Mouse (Mus musculus): ENCODE measurements around the gene Ccdc85b. TPM values are rescaled to one million over a fixed set of nuclear protein-coding genes. Genes with fewer than 3 reads are reported as not detected.

Ccdc85b gene
- polyA plus RNA-seq, 1 experiment, result 2.2 TPM

- no peak overlapping the region for H3K4me3 ChIP-seq (ENCODE audit: insufficient read depth, low read depth, low read length)
- no peak overlapping the region for H3K27ac ChIP-seq (replicated peaks; ENCODE audit: low read depth, low read length)
- peaks cover 11% of the 10 kb centered on the region for H3K4me1 ChIP-seq (ENCODE audit: control insufficient read depth, insufficient read depth, insufficient read length, low read length)
Observed at GRCm38 (mm10) chr19:5451766-5452165, 5.9 kb downstream of the Ccdc85b start.

GRCm38 (mm10) chr19:5449673-5450072, 8.0 kb downstream of the Ccdc85b start:
- Histone ChIP-seq H3K4me1 (ENCODE audit: control insufficient read depth, insufficient read depth, insufficient read length, low read length) (peaks cover 11% of the 10 kb centered on the region), H3K4me3 (ENCODE audit: insufficient read depth, low read depth, low read length) (no peak overlapping the region), H3K27ac (replicated peaks; ENCODE audit: low read depth, low read length) (no peak overlapping the region)

DNA sequence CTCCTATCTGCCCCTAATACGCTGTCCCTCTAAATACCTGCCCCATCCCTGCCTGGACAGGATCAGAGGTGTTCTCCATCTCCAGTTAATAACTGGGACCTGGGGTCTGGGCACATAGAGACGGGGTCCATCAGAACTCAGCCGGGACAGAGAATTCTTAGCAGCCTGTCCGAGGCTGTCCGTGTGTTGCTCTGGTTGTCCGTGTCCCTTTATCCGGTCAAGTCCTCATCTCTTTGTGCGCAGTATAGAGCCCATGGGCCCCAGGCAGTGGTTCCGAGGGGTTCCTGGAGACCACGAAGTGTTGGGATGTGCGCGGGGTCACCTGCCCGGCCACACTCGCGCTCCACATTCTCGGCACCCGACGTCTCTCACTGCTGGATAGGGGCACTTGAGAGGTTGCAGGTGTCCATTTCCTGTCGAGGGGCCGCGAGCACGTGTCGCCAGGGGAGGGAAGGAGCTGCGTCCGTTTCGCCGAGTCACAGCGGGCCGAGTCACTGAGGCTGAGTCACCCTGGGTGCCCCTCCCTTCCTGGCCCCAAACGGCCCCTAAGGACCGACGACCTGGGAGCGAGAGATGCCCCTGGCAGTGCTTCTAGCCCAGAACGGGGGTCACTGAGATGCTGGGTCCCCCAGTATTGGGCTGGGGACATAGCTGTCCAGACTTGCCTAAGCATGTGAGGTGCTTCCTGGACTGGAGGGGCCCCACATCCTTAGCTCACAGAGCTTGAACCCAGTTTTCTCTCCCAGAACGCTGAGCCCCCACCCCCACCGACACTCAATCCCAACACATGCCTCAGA, 9.1 kb downstream of the Ccdc85b start:
- no peak overlapping the region for H3K27ac ChIP-seq (replicated peaks; ENCODE audit: low read depth, low read length)
- peaks cover 9% of the 10 kb centered on the region; the same call in 1 of the 2 replicates for H3K4me1 ChIP-seq (ENCODE audit: control insufficient read depth, insufficient read depth, insufficient read length, low read length)
- peak overlapping the region; percentile 81 for H3K4me3 ChIP-seq (ENCODE audit: insufficient read depth, low read depth, low read length)

GRCm38 (mm10) chr19:5447515-5448353, 10.0 kb downstream of the Ccdc85b start, which contains the start of gene Fosl1:
Gene Fosl1 (plus strand): TSS chr19:5447547.
- H3K4me1 ChIP-seq (ENCODE audit: control insufficient read depth, insufficient read depth, insufficient read length, low read length), result peaks cover 9% of the 10 kb centered on the region; the same call in 1 of the 2 replicates
- H3K27ac ChIP-seq (replicated peaks; ENCODE audit: low read depth, low read length), result no peak within 1 kb of the TSS
- peak within 1 kb of the TSS; percentile 81 for H3K4me3 ChIP-seq (ENCODE audit: insufficient read depth, low read depth, low read length)

DNA sequence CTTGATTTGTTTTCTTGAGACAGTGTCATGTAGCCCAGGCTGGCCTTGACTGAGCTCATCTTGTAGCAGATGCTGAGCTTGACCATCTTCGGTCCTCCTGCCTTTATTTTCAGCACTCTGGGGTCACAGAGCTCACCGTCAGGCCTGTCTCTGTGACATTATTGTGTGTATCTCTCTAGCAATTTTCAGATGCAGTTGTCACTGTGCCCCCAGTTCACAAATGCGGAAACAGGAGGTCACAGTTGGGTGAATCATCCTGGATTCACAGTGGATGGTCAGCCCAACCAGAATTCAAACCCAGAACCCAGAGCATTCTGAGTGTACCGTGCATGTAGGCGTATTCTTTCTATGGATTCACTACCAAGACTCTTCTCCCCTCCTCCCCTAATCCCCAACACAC, 11.9 kb downstream of the Ccdc85b start:
- Histone ChIP-seq H3K4me1 (ENCODE audit: control insufficient read depth, insufficient read depth, insufficient read length, low read length) (peaks cover 9% of the 10 kb centered on the region; the same call in 1 of the 2 replicates), H3K27ac (replicated peaks; ENCODE audit: low read depth, low read length) (no peak overlapping the region), H3K4me3 (ENCODE audit: insufficient read depth, low read depth, low read length) (no peak overlapping the region)

GRCm38 (mm10) chr19:5444954-5445353, 12.7 kb downstream of the Ccdc85b start:
- peaks cover 9% of the 10 kb centered on the region; the same call in 1 of the 2 replicates for H3K4me1 ChIP-seq (ENCODE audit: control insufficient read depth, insufficient read depth, insufficient read length, low read length)
- no peak overlapping the region for H3K4me3 ChIP-seq (ENCODE audit: insufficient read depth, low read depth, low read length)
- H3K27ac ChIP-seq (replicated peaks; ENCODE audit: low read depth, low read length), result no peak overlapping the region

DNA sequence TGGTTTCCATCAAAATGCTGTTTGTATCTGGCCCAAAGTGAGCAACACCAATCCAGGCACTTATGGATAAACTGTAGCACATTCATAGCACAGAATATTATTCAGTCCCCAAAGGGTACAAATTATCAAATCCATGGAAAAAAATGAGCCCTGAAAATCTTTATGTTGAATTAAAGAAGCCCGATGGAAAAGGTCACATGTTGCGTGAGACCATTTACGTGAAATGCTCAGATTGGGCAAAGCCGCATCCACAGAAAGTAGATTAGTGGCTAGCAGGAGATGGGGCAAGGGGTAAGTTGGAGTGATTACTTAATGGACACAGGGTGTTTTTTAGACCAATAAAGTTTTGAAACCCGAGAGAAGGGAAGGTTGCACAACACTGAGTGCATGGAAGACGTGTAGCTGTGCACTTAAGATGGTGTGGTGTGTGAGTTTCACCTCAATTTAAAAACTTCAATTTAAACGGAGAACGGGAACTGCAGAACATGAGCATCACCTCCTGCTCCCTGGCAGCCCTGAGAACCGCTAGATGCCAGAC, 13.3 kb downstream of the Ccdc85b start:
- no peak overlapping the region for H3K4me3 ChIP-seq (ENCODE audit: insufficient read depth, low read depth, low read length)
- H3K27ac ChIP-seq (replicated peaks; ENCODE audit: low read depth, low read length), result no peak overlapping the region
- peaks cover 9% of the 10 kb centered on the region; the same call in 1 of the 2 replicates for H3K4me1 ChIP-seq (ENCODE audit: control insufficient read depth, insufficient read depth, insufficient read length, low read length)

- H3K4me3 ChIP-seq (ENCODE audit: insufficient read depth, low read depth, low read length), result peak overlapping the region; percentile 55; the same call in 1 of the 2 replicates
- peak overlapping the region; percentile 63 for H3K27ac ChIP-seq (replicated peaks; ENCODE audit: low read depth, low read length)
- peaks cover 4% of the 10 kb centered on the region; the same call in 1 of the 2 replicates for H3K4me1 ChIP-seq (ENCODE audit: control insufficient read depth, insufficient read depth, insufficient read length, low read length)
Observed at GRCm38 (mm10) chr19:5433951-5434350, 23.7 kb downstream of the Ccdc85b start.

DNA sequence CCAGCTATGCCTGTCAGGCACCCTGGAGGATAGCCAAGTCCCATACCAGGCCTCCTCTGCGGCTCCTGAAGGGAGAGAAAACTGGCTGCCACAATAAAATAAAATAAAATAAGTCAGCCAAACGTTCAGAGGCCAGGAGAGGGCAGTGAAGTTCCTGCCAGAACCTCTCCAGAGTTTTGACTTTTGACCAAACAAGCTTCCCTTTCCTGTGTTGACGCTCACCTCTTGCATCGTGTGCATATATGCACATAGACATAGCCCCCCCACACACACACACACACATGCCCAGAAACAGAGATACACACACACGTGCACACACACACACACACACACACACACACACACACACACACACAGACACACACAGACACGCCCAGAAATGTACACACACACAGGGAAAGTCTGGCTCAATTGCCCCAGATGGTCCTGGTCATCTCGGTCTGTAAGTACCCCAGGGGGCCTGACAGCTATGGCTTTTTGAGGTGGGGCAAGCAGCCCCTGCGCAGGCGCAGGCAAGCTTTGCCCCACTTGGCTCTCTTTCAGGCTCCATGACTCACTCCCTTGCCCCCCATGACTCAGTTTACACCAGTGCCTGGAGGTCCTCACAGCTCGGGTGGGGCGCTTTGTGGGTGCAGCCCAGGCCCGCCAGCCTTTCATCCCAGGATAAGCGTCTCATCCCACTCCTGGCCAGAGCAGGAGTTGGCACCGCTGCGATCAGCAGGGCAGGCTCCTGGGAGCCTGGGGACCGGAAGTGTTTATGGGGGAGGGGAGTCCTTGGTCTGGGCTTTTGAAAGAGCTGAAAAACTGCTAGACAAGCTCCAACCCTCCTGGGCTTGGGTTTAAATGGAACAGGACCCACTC, 24.5 kb downstream of the Ccdc85b start:
- H3K4me1 ChIP-seq (ENCODE audit: control insufficient read depth, insufficient read depth, insufficient read length, low read length), result peaks cover 4% of the 10 kb centered on the region; the same call in 1 of the 2 replicates
- H3K4me3 ChIP-seq (ENCODE audit: insufficient read depth, low read depth, low read length), result peak overlapping the region; percentile 55
- H3K27ac ChIP-seq (replicated peaks; ENCODE audit: low read depth, low read length), result peak overlapping the region; percentile 63

GRCm38 (mm10) chr19:5431911-5432464, 25.7 kb downstream of the Ccdc85b start:
- Histone ChIP-seq H3K27ac (replicated peaks; ENCODE audit: low read depth, low read length) (no peak overlapping the region), H3K4me1 (ENCODE audit: control insufficient read depth, insufficient read depth, insufficient read length, low read length) (peaks cover 4% of the 10 kb centered on the region; the same call in 1 of the 2 replicates), H3K4me3 (ENCODE audit: insufficient read depth, low read depth, low read length) (no peak overlapping the region)

GRCm38 (mm10) chr19:5430408-5430807, 27.3 kb downstream of the Ccdc85b start:
- H3K4me1 ChIP-seq (ENCODE audit: control insufficient read depth, insufficient read depth, insufficient read length, low read length), result peaks cover 14% of the 10 kb centered on the region
- H3K27ac ChIP-seq (replicated peaks; ENCODE audit: low read depth, low read length), result no peak overlapping the region
- H3K4me3 ChIP-seq (ENCODE audit: insufficient read depth, low read depth, low read length), result no peak overlapping the region

DNA sequence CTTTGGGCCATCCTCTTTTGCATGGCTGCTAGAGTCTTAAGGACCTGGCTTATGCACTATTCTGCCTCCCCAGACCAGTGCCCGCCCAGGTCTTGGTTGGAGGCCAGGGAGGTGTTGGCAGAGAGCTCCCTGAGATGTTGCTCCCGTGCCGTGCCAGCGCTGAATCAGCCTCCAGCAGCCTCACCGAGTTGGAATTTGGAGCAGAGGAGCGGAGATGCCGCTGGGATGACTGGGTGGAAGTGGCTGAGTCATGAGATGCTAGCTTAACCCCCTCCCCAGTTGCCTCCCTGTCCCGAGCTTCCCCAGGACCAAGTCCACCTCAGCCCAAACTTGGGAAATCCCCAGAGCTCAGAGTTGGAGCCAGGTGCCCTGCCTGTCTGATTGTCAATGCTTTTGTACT, 27.9 kb downstream of the Ccdc85b start:
- H3K4me3 ChIP-seq (ENCODE audit: insufficient read depth, low read depth, low read length), result no peak overlapping the region
- H3K27ac ChIP-seq (replicated peaks; ENCODE audit: low read depth, low read length), result no peak overlapping the region
- peaks cover 14% of the 10 kb centered on the region for H3K4me1 ChIP-seq (ENCODE audit: control insufficient read depth, insufficient read depth, insufficient read length, low read length)

DNA sequence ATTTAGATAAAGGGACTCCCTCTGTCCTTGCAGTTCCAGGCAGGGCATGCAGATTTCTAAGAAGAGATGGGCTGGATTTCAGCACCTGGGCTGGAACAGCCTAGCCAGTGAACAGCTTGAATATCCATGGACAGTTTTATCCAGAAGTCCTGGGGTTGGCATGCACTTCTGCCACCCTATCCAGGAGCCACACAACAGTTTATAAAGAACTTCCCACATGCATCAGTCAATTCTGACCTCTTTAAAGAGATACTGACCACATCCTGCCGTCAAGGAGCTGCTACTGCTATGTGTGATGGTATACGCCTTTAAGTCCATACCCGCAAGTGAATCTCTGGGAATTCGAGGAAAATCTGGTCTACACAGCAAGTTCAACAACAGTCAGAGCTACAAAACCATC, 28.5 kb downstream of the Ccdc85b start:
- peaks cover 14% of the 10 kb centered on the region for H3K4me1 ChIP-seq (ENCODE audit: control insufficient read depth, insufficient read depth, insufficient read length, low read length)
- H3K27ac ChIP-seq (replicated peaks; ENCODE audit: low read depth, low read length), result no peak overlapping the region
- H3K4me3 ChIP-seq (ENCODE audit: insufficient read depth, low read depth, low read length), result no peak overlapping the region

- no peak overlapping the region for H3K27ac ChIP-seq (replicated peaks; ENCODE audit: low read depth, low read length)
- peaks cover 18% of the 10 kb centered on the region for H3K4me1 ChIP-seq (ENCODE audit: control insufficient read depth, insufficient read depth, insufficient read length, low read length)
- H3K4me3 ChIP-seq (ENCODE audit: insufficient read depth, low read depth, low read length), result no peak overlapping the region
Observed at GRCm38 (mm10) chr19:5428083-5428482, 29.6 kb downstream of the Ccdc85b start.
